Mouse (Mus musculus): ENCODE results near the gene Samd10.

Samd10 gene

GRCm38 (mm10) chr2:181592231-181593041 is 6.6 kb downstream of the Samd10 start, which contains the start of gene Zfp512b:
TSS of gene Zfp512b (minus strand) at chr2:181592803.
- DNase-seq (ENCODE audit: low read depth), result no peak

DNA sequence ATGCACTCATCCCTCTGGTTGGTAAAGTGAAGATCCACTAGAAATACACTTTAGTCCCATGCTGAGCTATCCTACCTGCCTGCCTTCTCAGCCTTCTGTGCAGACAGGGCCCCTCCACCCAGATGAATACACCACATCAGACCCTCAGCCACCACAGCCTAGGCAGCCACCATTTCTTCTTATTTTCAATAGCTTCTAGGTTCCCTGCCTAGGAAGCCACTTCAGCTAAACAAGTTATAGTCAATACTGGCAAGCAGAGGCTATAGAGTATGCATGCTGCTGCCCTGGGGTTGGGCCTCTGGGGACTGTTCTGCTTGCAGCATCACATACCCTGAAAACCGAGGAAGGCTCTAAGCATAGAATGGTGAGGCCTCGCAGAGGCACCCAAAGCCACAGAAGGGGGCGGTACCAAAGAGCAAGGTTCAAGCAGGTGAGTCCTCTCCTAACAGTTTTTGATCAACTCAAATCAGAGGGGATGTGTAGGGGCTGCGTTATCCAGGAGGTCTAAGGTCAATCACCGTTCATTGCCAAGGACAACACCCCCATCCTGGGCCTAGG is 7.4 kb downstream of the Samd10 start, which contains the start of gene Prpf6:
TSS of gene Prpf6 (plus strand) at position 341 of the 558 bp plus-strand sequence.
- DNase-seq (ENCODE audit: low read depth), result no peak

DNA sequence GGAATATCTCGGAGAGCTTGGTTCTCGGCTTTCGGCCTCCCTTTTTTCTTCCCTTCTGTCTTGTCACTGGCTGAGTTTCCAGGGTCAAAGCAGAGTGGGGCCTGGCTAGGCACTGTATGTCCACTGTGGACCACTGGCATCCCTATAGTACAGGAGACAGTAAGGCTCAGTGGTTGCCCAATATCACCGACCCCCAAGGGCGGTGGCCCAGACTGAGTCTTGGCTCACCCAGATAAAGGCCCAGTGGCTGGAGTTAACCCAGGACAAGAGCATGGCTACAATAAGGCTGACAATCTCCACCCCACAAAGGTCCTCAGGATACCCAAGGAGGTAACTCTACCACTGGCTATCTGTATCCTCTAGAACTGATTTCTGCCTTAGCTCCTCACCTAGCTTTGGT is 8.5 kb downstream of the Samd10 start:
- DNase-seq (ENCODE audit: low read depth), result no peak

DNA sequence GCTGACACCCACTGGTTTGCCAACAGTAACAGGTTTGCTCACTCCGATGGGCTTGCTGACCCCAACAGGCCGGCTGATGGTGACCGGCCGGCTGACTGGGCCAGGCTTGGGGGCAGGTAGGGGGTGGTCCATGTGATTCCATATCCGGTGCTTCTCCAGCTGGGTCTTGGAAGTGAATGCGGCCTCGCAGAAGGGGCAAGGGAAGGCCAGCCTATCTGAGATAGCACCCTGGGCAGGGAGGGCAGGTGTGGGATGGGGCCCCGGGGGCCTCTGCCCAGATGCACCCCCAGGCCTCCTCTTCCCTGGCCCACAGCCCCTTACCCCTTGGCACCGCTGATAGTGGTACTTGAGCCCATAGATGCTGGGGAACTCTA is 9.3 kb downstream of the Samd10 start:
- no peak for DNase-seq (ENCODE audit: low read depth)

DNA sequence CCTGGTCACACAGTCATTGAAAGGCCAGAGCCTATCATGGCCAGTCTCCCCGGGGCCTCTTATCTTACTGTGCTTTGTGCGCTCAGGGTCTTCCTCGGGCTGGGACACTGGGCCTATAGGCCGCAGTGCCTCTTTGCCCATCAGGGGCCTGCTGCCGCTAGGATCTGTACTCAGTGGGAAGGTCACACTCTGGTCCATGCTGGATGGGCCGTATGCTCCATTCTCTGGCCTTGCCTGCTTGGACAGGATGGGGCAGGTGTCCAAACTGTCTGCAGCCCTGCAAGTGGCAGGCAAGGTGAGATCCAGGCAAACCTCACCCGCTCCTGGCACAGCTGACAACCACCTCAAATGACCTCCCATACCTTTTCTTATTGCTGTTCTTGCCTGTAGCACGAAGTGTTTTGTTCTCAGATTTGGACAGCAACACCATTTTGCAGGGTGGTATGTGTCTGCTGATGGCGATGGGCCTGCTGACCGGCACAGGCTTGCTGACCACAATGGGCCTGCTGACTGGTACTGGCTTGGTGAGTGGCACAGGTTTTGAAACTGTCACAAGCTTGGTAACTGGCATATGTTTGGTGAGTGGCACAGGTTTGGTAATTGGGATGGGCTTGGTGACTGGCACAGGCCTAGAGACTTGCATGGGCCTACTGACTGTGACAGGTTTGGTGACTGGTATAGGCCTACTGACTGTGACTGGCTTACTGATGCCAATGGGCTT is 9.8 kb downstream of the Samd10 start:
- no peak for DNase-seq (ENCODE audit: low read depth)

- DNase-seq (ENCODE audit: low read depth), result no peak
Observed at GRCm38 (mm10) chr2:181588229-181588780, 10.7 kb downstream of the Samd10 start.

DNA sequence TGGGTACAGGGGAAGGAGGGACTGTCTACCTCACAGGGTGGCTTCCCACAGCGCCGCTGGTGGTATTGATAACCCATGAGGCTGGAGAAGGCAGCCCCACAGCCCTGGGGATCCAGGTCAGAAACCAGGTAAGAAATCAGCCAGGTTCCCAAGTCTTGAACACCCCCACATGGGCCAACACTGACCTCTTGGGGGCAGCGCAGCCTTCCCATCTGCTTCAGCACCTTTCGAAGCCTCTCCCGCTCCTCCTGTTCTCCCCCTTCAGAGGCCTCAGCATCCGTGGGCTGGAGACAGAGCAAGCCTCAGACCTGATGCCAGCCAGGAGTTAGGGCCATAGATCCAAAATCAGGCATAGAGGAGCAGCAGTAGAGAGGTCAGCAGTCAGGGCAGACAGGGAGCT is 11.2 kb downstream of the Samd10 start:
- DNase-seq (ENCODE audit: low read depth), result no peak

DNA sequence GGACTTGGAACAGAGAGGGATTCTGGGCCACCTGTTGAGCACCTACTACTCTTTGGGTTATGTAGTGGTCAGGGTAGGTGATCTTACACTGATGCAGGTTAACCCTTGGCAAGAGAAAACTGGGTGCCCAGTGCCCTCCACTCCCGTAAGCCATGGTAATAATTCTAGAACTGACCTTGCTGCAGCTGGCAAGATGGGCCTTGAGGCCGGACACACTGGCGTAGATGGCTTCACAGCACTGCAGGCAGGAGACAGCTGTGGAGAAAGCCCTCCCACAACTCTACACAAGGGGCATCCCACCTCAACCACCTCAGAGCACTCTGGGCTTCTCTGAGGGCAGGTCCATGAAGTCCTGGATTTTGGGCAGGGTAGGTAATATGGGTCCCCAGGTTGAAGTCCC is 12.9 kb downstream of the Samd10 start:
- DNase-seq (ENCODE audit: low read depth), result no peak

GRCm38 (mm10) chr2:181585506-181585905 is 13.5 kb downstream of the Samd10 start:
- DNase-seq (ENCODE audit: low read depth), result no peak

DNA sequence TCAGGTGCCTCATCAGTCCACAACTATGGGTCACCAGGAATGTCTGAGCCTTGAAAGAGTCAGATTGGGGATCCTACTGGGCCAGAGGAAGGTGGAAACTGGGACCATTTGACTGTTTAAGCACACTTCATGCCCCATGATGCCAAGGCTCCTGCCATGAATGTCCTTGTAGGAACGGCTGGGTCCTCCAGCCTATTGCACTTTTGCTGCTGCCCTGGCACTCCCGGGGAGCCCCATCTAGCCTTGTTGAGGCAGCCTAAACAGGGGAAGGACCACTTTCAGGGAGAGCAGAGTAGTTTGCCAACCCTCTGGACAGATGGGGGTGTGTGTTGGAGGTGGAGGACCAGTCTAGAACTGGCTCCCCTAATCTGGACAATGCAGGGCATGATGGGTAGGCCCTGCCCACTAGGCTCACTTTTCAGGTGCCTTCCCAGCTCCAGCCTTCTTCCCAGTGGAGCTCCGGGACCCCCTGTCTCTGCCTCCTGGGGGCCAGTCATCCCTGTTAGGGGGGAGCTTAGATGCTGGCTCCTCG is 14.5 kb downstream of the Samd10 start, which contains the start of gene Uckl1:
TSS of gene Uckl1 (minus strand) at position 482 of the 532 bp plus-strand sequence.
- DNase-seq (ENCODE audit: low read depth), result no peak

GRCm38 (mm10) chr2:181583460-181584257 is 15.4 kb downstream of the Samd10 start:
- no peak for DNase-seq (ENCODE audit: low read depth)

- no peak for DNase-seq (ENCODE audit: low read depth)
Observed at GRCm38 (mm10) chr2:181582939-181583338, 16.1 kb downstream of the Samd10 start.

GRCm38 (mm10) chr2:181582358-181582757 is 16.7 kb downstream of the Samd10 start:
- no peak for DNase-seq (ENCODE audit: low read depth)

DNA sequence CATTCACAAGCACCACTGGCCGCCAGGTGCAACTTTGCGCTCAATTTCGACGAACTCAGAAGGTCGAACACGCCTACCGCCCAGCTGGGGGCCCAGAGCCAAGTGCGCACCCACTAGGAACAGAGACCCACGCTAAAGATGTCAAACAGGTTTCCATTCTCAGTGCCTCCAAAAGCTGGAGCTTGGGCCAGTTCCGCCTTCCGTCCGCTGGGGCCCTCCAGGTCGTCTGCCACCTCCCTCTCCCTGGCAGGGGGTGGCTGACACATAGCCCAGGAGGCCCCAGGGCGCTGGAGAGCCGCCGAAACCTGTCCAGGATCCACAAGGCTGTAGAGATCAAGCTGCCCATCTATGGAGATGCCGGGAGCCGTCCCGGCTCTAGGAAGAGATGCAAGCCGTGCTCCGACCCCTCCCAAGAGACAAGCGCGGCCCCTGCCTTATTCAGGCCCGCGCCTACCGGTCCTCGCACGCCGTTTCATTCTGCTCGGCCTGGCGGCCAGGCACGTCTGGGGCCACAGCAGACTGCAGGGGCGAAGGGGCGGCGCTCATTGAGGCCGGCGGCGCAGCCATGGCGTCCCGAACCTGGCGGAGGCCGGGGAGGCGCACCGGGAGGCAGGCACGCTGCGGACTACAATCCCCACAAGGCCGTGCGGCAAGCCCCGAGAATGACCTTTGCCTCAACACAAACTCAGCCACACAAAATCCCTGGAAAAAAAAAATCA is 17.5 kb downstream of the Samd10 start:
- DNase-seq (ENCODE audit: low read depth), result peak; percentile 39

DNA sequence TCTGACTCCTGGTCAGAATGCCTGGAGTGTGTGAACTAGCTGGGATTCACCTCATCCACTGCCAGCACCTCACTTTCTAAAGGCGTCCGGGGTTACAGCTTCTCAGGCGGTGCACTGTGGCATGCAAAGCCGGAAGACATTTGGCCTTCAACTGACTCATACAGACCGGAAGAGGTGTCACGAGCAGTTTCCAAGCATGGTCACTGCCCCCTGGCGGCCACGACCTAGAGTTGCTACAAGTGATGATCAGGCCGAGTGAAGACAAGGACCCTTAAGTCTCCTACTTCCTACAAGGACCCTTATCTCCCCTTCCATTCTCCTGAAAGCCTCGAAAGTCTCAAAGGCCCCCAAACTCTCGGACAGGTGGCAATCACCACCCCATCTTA is 18.0 kb downstream of the Samd10 start:
- peak; percentile 80 for DNase-seq (ENCODE audit: low read depth)

DNA sequence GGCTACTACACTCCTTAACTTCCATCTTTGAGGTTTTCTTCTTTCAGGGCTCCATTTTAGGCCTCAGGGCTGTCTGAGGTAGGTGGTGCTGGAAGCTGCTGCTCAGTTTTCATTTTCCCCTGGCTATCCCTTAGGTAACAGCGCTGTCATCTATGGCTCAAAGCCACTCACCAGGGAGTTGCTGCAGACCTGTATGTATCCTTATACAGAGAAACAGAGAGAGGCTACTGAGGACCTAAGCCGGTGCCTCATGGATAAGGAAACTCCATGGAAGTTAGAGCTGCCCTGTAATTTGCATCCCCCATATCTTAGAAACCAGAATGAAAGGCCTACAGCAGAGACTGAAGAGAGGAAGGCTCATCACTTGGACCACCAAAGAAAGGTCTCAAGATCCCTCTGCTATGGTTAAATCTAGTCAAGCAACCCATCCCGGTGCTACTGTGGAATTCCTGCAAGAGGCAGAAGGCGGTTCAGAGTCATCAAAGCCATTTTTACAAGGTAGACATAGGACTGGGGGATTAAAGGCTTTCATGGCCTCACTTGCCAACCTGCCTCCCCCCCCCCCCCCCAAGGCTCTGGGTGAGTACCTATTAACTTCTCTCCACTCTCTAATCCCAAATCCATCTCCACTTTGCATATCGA is 18.8 kb downstream of the Samd10 start:
- DNase-seq (ENCODE audit: low read depth), result no peak

DNA sequence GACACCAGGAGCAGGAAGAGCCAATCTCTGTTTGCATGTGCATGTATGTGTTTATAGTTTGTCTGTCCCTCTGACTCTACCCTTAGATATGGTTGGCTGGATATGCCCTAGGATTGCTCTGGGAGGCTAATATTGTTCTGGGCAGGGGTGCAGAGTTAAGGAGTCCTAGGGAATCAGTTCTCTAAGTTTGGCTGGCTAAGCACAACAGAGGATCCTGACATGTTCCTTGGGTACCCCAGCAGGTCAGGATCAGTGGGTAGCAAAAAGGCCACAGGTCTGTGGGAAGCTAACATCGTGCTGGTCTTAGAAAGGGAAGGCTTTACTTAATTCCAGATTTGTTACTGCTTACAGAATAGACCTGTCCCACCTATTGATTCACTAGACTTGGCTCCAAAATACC is 19.3 kb downstream of the Samd10 start:
- no peak for DNase-seq (ENCODE audit: low read depth)

GRCm38 (mm10) chr2:181578790-181579618 is 20.0 kb downstream of the Samd10 start:
- DNase-seq (ENCODE audit: low read depth), result no peak

GRCm38 (mm10) chr2:181577981-181578581 is 20.9 kb downstream of the Samd10 start:
- DNase-seq (ENCODE audit: low read depth), result no peak

Measured in fibroblast of lung, adult 2 months (primary cell).